9 mouse cellular contexts compared by ENCODE assay signal in the genomic region with DNA sequence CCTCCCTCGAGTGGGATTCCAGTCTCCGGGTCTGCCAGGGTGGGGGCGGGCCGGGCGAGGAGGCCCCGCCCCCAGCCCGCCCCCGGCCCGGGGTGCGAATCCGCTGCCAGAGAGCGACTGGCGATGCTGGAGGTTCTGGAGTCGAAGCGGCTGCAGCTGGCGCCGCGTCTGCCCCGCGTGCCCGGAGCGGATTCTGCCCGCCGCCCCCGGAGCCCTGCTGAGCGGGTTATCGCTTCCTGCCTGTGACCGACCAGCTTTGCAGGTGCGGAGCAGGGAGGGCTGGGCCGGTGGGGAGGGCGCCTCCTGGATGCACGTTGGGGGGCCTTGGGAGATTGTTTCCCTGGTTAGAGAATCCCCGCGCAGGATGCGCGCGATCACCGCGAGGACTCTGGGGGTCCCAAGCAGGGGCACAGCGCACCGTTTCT. TPM values are rescaled to one million over a fixed set of nuclear protein-coding genes. Genes with fewer than 3 reads are reported as not detected.
DNase-seq lines count a peak whose midpoint lies in the region; ATAC-seq and TF ChIP-seq lines count a peak whose summit lies in the region.
"Had no signal": no experiment of that assay in that cellular context is flagged by ENCODE, and none has a peak within 500 bp of the region (broad histone marks: within the 10 kb centered on the region; RNA-seq: fewer than 3 reads in every experiment).

No protein-coding gene starts in this region.

- H3K36me3 ChIP-seq in kidney, embryonic 14.5 days (ENCODE audit: control insufficient read depth, insufficient read depth, low read length), result no peaks in the 10 kb centered on the region
- H3K36me3 ChIP-seq in kidney, adult 2 months (ENCODE audit: control insufficient read depth, insufficient read depth, low read length), result no peaks in the 10 kb centered on the region
- no peaks in the 10 kb centered on the region for H3K36me3 ChIP-seq in midbrain, embryonic 10.5 days
- H3K36me3 ChIP-seq in stomach, embryonic 16.5 days (ENCODE audit: control insufficient read depth, insufficient read depth, low read length), result no peaks in the 10 kb centered on the region

- H3K4me2 ChIP-seq in kidney, embryonic 14.5 days (replicated peaks; ENCODE audit: low read depth, low read length), result peak overlapping the region; percentile 93
- H3K4me2 ChIP-seq in stomach, embryonic 16.5 days (ENCODE audit: low read depth, low read length), result peak overlapping the region; percentile 94

- no peak for DNase-seq in kidney, adult 2 months
- peak; percentile 53 for DNase-seq in T-cell, adult 2 months (ENCODE audit: low spot score)
- peak; percentile 49 to 69 for DNase-seq in layer of hippocampus, adult 2 months (ENCODE audit: low spot score in 2 of 2)
- DNase-seq in midbrain, embryonic 10.5 days (ENCODE audit: low spot score), result peak; percentile 57
- DNase-seq in urinary bladder, postnatal 10 days (ENCODE audit: low spot score), result no peak

- no peak for TF ChIP-seq POLR2A in kidney, adult 2 months (IDR thresholded peaks at IDR 0.05; ENCODE audit: low read depth, low read length)
- no peak for TF ChIP-seq POLR2A in embryonic fibroblast, embryonic 13.5 days (IDR thresholded peaks at IDR 0.05; ENCODE audit: low read depth, low read length)

- H3K4me3 ChIP-seq in kidney, embryonic 14.5 days (ENCODE audit: low read length), result peak overlapping the region; percentile 49
- no peak overlapping the region for H3K4me3 ChIP-seq in kidney, adult 2 months (ENCODE audit: insufficient read depth, low read depth, low read length)
- peak overlapping the region; percentile 14 for H3K4me3 ChIP-seq in embryonic fibroblast, embryonic 13.5 days (ENCODE audit: insufficient read depth, low read length)
- peak overlapping the region; percentile 78 for H3K4me3 ChIP-seq in layer of hippocampus, adult 2 months
- peak overlapping the region; percentile 75 for H3K4me3 ChIP-seq in midbrain, embryonic 10.5 days
- H3K4me3 ChIP-seq in stomach, embryonic 16.5 days (replicated peaks; ENCODE audit: low read length), result peak overlapping the region; percentile 50

- WGBS in kidney, embryonic 14.5 days, result under 1% methylated on average over 38 of the region's 41 CpGs
- 2% methylated on average over 40 of the region's 41 CpGs for WGBS in kidney, adult 2 months
- WGBS in midbrain, embryonic 10.5 days, result under 1% methylated on average over 41 of the region's 41 CpGs
- WGBS in stomach, embryonic 16.5 days, result 1% methylated on average over 41 of the region's 41 CpGs

- peaks cover 10% of the 10 kb centered on the region; the same call in 1 of the 2 replicates for H3K4me1 ChIP-seq in kidney, embryonic 14.5 days (ENCODE audit: control insufficient read depth, insufficient read depth, low read length)
- no peaks in the 10 kb centered on the region for H3K4me1 ChIP-seq in kidney, adult 2 months (ENCODE audit: control insufficient read depth, insufficient read depth, low read length)
- H3K4me1 ChIP-seq in embryonic fibroblast, embryonic 13.5 days (ENCODE audit: control insufficient read depth, insufficient read depth, low read length), result peaks cover 4% of the 10 kb centered on the region; the same call in 1 of the 2 replicates
- H3K4me1 ChIP-seq in midbrain, embryonic 10.5 days, result peaks cover 46% of the 10 kb centered on the region
- H3K4me1 ChIP-seq in stomach, embryonic 16.5 days (ENCODE audit: control insufficient read depth, insufficient read depth, low read length), result peaks cover 11% of the 10 kb centered on the region; the same call in 1 of the 2 replicates

- no peak for TF ChIP-seq CTCF in kidney, adult 2 months (conservative IDR thresholded peaks at IDR 0.05; ENCODE audit: insufficient read depth, insufficient read length, low read depth, low read length)
- TF ChIP-seq CTCF in embryonic fibroblast, embryonic 13.5 days (IDR thresholded peaks at IDR 0.05; ENCODE audit: borderline replicate concordance, insufficient read depth, low read length), result no peak
- no peak for TF ChIP-seq CTCF in layer of hippocampus, adult 2 months (conservative IDR thresholded peaks at IDR 0.05)

- peak overlapping the region; percentile 50 for H3K9ac ChIP-seq in kidney, embryonic 14.5 days (ENCODE audit: low read depth, low read length)
- peak overlapping the region; percentile 61 for H3K9ac ChIP-seq in stomach, embryonic 16.5 days (ENCODE audit: low read length)

- H3K27ac ChIP-seq in kidney, embryonic 14.5 days (ENCODE audit: low read depth, low read length), result no peak overlapping the region
- H3K27ac ChIP-seq in kidney, adult 2 months (ENCODE audit: insufficient read depth, low read depth, low read length), result no peak overlapping the region
- H3K27ac ChIP-seq in embryonic fibroblast, embryonic 13.5 days (ENCODE audit: insufficient read depth, low read length), result no peak overlapping the region
- peak overlapping the region; percentile 96 for H3K27ac ChIP-seq in layer of hippocampus, adult 2 months
- H3K27ac ChIP-seq in midbrain, embryonic 10.5 days (replicated peaks), result peak overlapping the region; percentile 89
- no peak overlapping the region for H3K27ac ChIP-seq in stomach, embryonic 16.5 days (ENCODE audit: low read length)

- ATAC-seq in kidney, embryonic 14.5 days (ENCODE audit: low FRiP score, low TSS enrichment), result peak; percentile 44
- 0 out of 2 replicates have a peak, but pooled peaks have one; percentile 26 for ATAC-seq in stomach, embryonic 16.5 days (ENCODE audit: insufficient read depth, low FRiP score)

- H3K27me3 ChIP-seq in kidney, embryonic 14.5 days (ENCODE audit: control insufficient read depth, insufficient read depth, low read length), result peaks cover 19% of the 10 kb centered on the region
- peaks cover 5% of the 10 kb centered on the region; the same call in 1 of the 2 replicates for H3K27me3 ChIP-seq in kidney, adult 2 months (replicated peaks; ENCODE audit: control insufficient read depth, insufficient read depth, low read length)
- peaks cover 38% of the 10 kb centered on the region for H3K27me3 ChIP-seq in midbrain, embryonic 10.5 days (ENCODE audit: low read depth, poor library complexity, severe bottlenecking)
- peaks cover 12% of the 10 kb centered on the region; the same call in 1 of the 2 replicates for H3K27me3 ChIP-seq in stomach, embryonic 16.5 days (ENCODE audit: control insufficient read depth, insufficient read depth, low read length)

- no peaks in the 10 kb centered on the region for H3K9me3 ChIP-seq in kidney, embryonic 14.5 days (ENCODE audit: control insufficient read depth, low read length)
- no peaks in the 10 kb centered on the region for H3K9me3 ChIP-seq in midbrain, embryonic 10.5 days (replicated peaks)
- no peaks in the 10 kb centered on the region for H3K9me3 ChIP-seq in stomach, embryonic 16.5 days (replicated peaks; ENCODE audit: control insufficient read depth, low read length)

RNA-seq across cellular contexts. Expression of a gene that starts 0.3 kb away (rescaled TPM):
- 0.77 and 0.79 TPM in 2 replicates for polyA plus RNA-seq in kidney, embryonic 14.5 days (2014; fragmentation: Nextera tagmentation; extraction: Ambion mirVana)
- polyA plus RNA-seq in kidney, adult 2 months (2012; rRNA removed), result not detected in 2 replicates
- not detected in 2 replicates for polyA plus RNA-seq in embryonic fibroblast, embryonic 13.5 days (2011; ENCODE audit: insufficient read length, low read depth, missing spikeins)
- total RNA-seq in layer of hippocampus, adult 2 months (2021), result 100 to 1,000 TPM; 532 to 547 TPM
- polyA plus RNA-seq in midbrain, embryonic 10.5 days (2016; fragmentation: Nextera tagmentation; extraction: Ambion mirVana), result 20.9 and 23.0 TPM in 2 replicates
- 2.6 and 2.9 TPM in 2 replicates for polyA plus RNA-seq in stomach, embryonic 16.5 days (2015; fragmentation: Nextera tagmentation; extraction: Ambion mirVana)
- total RNA-seq: neutrophil, adult 5-6 weeks had no signal

RNA-seq across cellular contexts. Expression of a gene that starts 7.5 kb away (rescaled TPM):
- polyA plus RNA-seq in kidney, embryonic 14.5 days (2014; fragmentation: Nextera tagmentation; extraction: Ambion mirVana), result not detected in 2 replicates
- polyA plus RNA-seq in kidney, adult 2 months (2012; rRNA removed), result 0.05 and 0.11 TPM in 2 replicates
- polyA plus RNA-seq in embryonic fibroblast, embryonic 13.5 days (2011; ENCODE audit: insufficient read length, low read depth, missing spikeins), result not detected in 2 replicates
- total RNA-seq in layer of hippocampus, adult 2 months (2021), result not detected
- not detected in 2 replicates for polyA plus RNA-seq in midbrain, embryonic 10.5 days (2016; fragmentation: Nextera tagmentation; extraction: Ambion mirVana)
- not detected in 2 replicates for polyA plus RNA-seq in stomach, embryonic 16.5 days (2015; fragmentation: Nextera tagmentation; extraction: Ambion mirVana)
- total RNA-seq: neutrophil, adult 5-6 weeks had no signal

RNA-seq across cellular contexts. Expression of a gene that starts 14.1 kb away (rescaled TPM):
- polyA plus RNA-seq in kidney, embryonic 14.5 days (2014; fragmentation: Nextera tagmentation; extraction: Ambion mirVana), result 23.7 and 24.5 TPM in 2 replicates
- 0.26 and 0.28 TPM in 2 replicates for polyA plus RNA-seq in kidney, adult 2 months (2012; rRNA removed)
- polyA plus RNA-seq in embryonic fibroblast, embryonic 13.5 days (2011; ENCODE audit: insufficient read length, low read depth, missing spikeins), result 11.1 and 13.5 TPM in 2 replicates
- total RNA-seq in layer of hippocampus, adult 2 months (2021), result 10 to 100 TPM; 23.1 to 23.9 TPM
- 35.8 and 41.7 TPM in 2 replicates for polyA plus RNA-seq in midbrain, embryonic 10.5 days (2016; fragmentation: Nextera tagmentation; extraction: Ambion mirVana)
- 16.4 and 20.4 TPM in 2 replicates for polyA plus RNA-seq in stomach, embryonic 16.5 days (2015; fragmentation: Nextera tagmentation; extraction: Ambion mirVana)

RNA-seq across cellular contexts. Expression of a gene that starts 29.1 kb away (rescaled TPM):
- 0.39 and 0.80 TPM in 2 replicates for polyA plus RNA-seq in kidney, embryonic 14.5 days (2014; fragmentation: Nextera tagmentation; extraction: Ambion mirVana)
- polyA plus RNA-seq in kidney, adult 2 months (2012; rRNA removed), result 1.2 and 2.8 TPM in 2 replicates
- 0.61 and 1.6 TPM in 2 replicates for polyA plus RNA-seq in embryonic fibroblast, embryonic 13.5 days (2011; ENCODE audit: insufficient read length, low read depth, missing spikeins)
- 1 to 10 TPM; 1.3 to 2.4 TPM for total RNA-seq in layer of hippocampus, adult 2 months (2021)
- polyA plus RNA-seq in midbrain, embryonic 10.5 days (2016; fragmentation: Nextera tagmentation; extraction: Ambion mirVana), result 0.78 and 0.79 TPM in 2 replicates
- 15.8 and 17.9 TPM in 2 replicates for polyA plus RNA-seq in stomach, embryonic 16.5 days (2015; fragmentation: Nextera tagmentation; extraction: Ambion mirVana)

RNA-seq across cellular contexts. Expression of a gene that starts 39.5 kb away (rescaled TPM):
- 25.7 and 28.0 TPM in 2 replicates for polyA plus RNA-seq in kidney, embryonic 14.5 days (2014; fragmentation: Nextera tagmentation; extraction: Ambion mirVana)
- 42.4 and 43.0 TPM in 2 replicates for polyA plus RNA-seq in kidney, adult 2 months (2012; rRNA removed)
- 18.8 and 27.3 TPM in 2 replicates for polyA plus RNA-seq in embryonic fibroblast, embryonic 13.5 days (2011; ENCODE audit: insufficient read length, low read depth, missing spikeins)
- 1 to 10 TPM; 5.4 to 5.7 TPM for total RNA-seq in layer of hippocampus, adult 2 months (2021)
- polyA plus RNA-seq in midbrain, embryonic 10.5 days (2016; fragmentation: Nextera tagmentation; extraction: Ambion mirVana), result 6.5 and 8.1 TPM in 2 replicates
- 34.8 and 40.0 TPM in 2 replicates for polyA plus RNA-seq in stomach, embryonic 16.5 days (2015; fragmentation: Nextera tagmentation; extraction: Ambion mirVana)

Comparison
In these comparisons a context has a peak if more than half of its experiments do, and no peak if none do; other contexts are left out.
1. H3K27ac ChIP-seq: peak in layer of hippocampus, adult 2 months (single experiment) and midbrain, embryonic 10.5 days (single experiment); none in kidney, embryonic 14.5 days (single experiment), kidney, adult 2 months (single experiment), embryonic fibroblast, embryonic 13.5 days (single experiment) and stomach, embryonic 16.5 days (single experiment).
2. DNase-seq: peak in T-cell, adult 2 months (single experiment), layer of hippocampus, adult 2 months (2 of 2) and midbrain, embryonic 10.5 days (single experiment); none in kidney, adult 2 months (single experiment) and urinary bladder, postnatal 10 days (single experiment).